Mouse (Mus musculus): ENCODE measurements around the gene Gm3404.
"Not testable (repeated sequence)": the region's sequence is repeated elsewhere in the genome, so short reads cannot be mapped to it uniquely, and the experiment has no call there.

GRCm38 (mm10) chr5:146572735-146573042, 47.1 kb downstream of the Gm3404 start:
- TF ChIP-seq CTCF, EP300 (IDR thresholded peaks at IDR 0.05; ENCODE audit: low read depth): not testable (repeated sequence)
